Mouse (Mus musculus): ENCODE measurements around the gene Frmpd1.

Gene Frmpd1

DNA sequence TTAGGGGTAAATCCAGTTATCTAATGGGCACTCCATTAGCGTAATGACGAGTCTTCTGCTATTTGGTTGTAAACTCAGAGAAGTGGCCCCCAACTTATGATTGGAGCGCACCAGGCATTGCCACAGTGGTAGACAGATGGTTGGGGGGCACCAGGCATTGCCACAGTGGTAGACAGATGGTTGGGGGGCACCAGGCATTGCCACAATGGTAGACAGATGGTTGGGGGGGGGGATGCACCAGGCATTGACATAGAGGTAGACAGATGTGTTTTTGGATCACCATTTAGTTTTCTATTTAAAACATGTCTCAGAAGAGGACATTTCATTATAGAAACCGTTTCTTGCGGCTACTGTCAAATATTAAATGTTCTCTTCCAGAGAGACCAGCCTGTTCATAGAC lies 53.6 kb downstream of the Frmpd1 start:
- DNase-seq (ENCODE audit: low read depth, low spot score) = no peak

DNA sequence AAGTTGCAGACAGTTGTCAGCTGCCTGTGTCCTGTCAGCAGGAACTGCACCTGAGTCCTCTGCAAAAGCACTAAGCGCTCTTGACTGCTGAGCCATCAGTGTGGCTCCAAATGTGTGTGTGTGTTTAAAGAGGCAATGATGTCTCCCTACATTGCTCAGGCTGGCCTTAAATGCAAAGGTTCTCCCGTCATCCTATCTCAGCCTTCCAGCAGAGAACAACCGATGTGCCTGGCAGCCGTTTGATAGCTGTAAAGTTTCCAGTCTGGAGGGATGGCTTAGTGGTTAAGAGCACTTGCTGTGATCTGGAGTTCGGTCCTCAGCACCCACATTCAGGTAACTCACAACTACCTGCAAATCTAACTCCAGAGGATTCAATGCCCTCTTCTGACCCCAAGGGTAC lies 56.7 kb downstream of the Frmpd1 start:
- no peak for DNase-seq (ENCODE audit: low read depth, low spot score)

DNA sequence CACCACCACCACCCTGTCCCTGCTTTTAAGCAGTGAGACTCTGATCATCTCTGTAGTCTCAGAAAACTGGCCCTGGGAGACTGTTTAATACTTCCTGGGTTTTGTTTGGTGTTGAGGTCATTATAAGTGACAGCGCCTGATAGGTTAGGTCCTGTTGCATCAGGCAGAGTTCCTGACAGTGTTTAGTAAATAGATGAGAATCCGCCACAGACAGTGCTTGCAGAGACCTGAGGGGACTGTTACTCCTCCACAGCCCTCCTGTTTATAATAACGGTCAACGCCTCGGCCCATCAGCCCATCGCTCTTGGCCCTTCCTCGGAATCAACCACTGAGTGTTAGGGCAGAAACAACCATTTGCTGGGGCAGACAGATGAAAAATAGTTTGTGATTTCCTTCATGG lies 57.5 kb downstream of the Frmpd1 start:
- DNase-seq (ENCODE audit: low read depth, low spot score) = no peak

DNA sequence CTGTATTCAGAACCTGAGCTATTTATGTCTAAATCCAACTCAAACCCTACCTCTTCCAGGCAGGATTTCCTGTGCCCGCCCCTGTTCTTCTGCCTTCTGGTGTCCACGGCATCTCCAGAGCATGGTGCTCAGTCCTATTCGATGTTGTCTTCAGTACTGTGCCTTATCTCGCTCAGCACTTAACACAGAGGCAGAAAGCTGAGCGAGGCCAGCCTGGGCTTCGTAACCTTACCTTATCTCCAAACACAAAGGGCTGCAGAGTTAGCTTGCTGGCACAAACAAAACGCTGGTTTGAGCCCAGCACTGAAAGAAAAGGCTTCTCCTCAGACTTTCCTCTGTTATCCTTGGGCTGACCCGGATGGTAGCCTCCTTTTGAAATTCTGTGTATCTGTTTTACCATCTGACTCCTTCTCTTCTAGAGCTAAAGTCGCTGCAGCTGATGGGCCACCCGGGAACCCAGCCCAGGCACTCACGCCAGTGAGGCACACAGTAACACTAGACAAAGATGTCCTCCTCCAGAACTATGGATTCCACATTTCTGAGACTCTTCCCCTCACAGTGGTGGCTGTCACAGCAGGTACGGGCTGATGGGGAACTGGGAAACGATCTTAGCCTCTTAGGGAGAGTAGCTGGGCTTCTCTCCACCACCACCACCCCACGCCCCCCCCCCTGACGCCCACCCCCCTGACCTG lies 58.7 kb downstream of the Frmpd1 start:
- no peak for DNase-seq (ENCODE audit: low read depth, low spot score)

DNA sequence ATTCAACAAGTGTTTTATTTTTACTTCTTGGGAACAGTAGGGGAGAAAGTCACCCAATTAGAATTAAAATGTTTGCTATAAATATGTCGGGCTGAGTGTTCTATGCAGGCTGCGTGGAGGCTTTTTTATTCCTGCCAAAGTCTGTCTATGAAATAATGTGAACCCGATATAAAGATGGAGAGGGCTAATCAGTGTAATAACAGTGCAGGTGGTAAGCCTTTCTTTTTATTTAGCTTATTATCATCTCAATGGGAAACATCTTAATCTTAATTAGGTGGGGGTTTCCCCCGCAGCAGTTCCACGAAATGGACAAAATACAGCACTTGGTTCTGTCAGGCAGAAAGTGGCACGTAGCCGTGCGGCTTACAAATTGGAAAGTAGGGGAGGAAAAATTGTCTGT lies 66.6 kb downstream of the Frmpd1 start:
- no peak for DNase-seq (ENCODE audit: low read depth, low spot score)

DNA sequence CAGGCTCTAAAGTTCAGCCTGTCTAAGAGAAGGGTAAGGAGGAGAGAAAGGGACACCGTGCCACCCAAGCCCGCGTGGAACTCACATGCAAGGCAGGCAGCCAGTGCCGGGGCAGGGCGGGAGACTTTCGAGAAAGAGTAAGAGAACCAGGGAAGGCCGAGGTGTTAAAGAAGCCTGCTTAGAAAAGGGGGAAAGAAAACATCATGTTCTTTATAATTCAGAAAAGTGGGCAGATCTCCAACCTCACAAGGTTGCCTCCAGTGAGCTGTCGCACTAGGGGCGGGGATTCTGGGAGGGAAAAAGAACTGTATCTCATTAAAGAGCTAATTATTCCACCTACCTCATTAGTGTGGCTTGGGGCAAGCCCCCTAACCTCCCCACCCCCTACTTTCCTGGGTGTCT lies 68.2 kb downstream of the Frmpd1 start:
- DNase-seq (ENCODE audit: low read depth, low spot score) = no peak

DNA sequence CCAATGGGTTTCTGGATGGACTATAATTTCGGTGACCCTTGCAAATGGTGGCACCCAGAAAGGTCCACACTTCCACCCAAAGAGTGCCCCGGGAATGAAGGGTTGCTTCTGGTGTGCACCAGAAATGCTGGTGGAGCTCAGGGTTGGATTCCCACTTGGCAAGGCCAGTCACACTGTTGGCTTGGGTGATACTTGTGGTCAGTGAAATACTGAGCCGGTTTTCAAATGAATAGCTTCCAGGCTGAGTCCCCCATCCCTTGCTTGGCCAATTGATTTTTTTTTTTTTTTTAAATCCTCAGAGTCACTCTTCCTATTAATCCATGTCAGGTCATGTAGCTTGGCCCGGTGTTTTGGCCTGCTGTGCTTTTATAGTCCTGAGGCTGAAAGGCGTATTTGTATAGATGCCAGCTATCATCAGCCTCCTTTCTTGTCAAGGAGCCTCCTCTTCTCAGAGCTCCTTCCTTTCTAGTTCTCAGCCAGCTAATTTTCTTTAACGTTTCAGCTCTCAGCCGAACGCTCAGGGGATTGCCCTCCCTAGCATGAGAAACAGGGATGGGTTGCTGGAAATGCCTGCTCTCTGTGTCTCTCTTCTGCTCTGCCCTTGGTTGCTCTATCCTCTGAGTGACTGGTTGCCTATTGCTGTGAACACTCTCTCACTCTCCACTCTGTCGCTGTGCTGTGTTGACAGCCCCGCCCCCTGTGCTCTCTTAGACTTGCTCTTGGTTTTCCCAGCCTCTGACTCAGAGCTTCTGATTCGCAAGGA lies 69.3 kb downstream of the Frmpd1 start:
- no peak for DNase-seq (ENCODE audit: low read depth, low spot score)

DNA sequence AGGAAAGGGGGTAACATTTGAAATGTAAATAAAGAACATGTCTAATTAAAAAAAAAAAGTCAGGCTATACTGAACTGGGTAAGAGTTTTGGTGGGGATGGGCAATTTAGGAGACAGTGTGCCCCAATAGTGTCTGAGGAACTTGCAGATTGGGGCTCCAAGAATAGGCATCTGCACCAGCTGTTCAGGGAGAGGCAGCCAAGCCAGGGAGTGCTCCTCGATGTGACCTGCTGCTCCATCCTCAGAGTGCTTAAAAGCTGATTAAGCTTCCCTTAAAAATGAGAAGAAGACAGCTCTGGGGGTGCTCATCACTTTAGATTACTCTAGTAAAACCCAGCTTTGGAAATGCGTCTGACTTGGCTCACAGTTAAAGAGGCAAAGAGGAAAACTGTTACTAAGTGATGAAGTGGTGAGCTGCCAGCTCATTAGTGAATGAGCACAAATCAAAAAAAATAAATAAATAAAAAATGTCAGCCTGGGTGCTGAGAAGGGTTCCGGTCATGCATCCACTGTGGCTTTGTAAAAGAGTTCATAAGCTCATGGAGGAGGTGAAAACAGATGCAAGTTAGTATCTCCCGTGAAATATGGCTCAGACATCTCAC lies 74.7 kb downstream of the Frmpd1 start:
- DNase-seq (ENCODE audit: low read depth, low spot score) = no peak

DNA sequence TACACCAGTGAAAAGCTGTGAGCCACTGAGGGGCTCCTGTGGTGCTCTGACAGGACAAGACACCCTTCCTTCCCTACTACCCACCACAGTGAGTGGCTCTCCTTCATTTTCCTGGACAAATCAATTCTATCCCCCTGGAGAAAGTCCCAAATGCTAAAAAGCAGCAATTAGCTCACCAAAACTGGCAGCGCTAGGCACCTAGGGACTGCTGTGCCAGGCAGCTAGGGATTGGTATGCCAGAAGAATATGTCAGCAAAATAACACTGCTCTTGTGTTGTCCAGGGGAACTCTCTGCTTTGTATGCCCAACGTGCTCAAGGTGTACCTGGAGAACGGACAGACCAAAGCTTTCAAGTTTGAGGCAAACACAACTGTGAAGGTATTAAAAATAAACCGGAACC lies 76.9 kb downstream of the Frmpd1 start:
- no peak for DNase-seq (ENCODE audit: low read depth, low spot score)

DNA sequence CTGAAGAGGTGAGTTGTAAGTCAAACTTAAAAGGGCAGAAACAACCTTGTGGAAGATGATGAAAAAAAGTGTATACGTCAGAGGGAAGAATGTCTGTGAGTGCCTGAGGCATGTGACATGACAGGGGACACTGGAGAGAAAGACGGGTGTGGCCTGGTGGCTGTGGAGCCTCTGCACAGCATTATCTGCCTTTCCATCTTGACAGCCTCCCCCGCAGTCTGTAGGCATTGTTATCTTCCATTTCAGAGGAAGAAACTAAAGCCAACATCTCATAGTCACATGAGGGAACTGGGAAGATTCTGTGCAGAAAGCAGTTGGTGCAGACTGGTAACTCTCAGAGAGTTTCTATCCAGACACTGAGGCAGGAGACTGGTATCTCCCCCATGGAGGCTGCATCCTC lies 83.2 kb downstream of the Frmpd1 start:
- DNase-seq (ENCODE audit: low read depth, low spot score) = no peak

DNA sequence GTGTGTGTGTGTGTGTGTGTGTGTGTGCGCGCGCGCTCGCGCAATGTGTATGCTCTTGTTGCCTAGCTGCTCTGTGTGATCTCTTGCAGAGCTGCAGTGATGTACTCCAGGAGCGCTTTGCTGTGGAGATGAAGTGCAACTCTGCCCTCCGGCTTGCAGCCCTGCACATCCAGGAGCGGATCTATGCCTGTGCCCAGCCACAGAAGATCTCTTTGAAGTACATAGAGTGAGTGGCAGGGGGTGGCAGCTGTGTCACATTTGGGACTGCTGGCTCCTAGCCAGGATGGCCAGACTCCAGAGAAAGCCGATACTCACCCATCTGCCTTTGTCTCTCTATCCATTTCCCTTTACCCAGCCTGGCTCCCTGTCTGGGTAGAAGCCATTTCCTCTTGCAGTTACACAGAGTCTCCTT lies 86.4 kb downstream of the Frmpd1 start:
- DNase-seq (ENCODE audit: low read depth, low spot score) = no peak

DNA sequence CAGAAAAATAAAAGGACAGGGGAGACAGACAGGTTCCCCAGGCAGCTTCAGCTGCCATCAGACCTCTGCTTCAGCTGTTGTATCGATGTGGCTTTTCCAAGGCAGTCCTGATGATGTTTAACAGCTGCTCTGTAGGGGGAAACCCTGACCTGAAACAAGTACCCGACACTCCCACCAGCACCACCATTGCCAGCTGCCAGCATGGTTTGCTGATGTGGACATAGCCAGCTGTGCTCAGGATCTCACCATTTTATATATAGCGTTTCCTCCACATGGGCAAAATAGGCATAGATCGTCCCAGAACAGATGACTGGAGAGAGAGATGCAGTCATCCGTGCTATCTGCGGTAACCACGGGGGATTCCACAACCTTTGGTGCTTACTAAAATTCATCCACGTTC lies 91.1 kb downstream of the Frmpd1 start:
- no peak for DNase-seq (ENCODE audit: low read depth, low spot score)

DNA sequence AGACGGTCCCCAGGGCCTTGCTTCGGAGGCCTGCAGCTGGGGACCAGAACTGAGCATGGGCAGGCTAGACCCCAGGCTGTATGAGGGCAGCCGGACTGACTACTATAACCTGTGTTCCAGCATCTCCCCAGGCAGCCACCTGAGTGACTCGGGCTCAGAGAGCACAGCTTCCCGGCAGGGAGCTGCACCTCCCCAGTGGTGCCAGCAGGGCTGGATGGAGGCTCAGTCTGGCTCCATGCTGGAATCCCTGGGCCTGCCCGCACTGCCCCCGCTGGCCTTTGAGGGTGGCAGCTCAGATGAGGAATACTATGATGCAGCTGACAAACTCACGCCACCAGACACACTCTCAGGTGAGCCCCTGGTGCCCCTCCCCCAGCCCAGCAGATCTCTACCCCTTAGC lies 94.6 kb downstream of the Frmpd1 start:
- no peak for DNase-seq (ENCODE audit: low read depth, low spot score)

DNA sequence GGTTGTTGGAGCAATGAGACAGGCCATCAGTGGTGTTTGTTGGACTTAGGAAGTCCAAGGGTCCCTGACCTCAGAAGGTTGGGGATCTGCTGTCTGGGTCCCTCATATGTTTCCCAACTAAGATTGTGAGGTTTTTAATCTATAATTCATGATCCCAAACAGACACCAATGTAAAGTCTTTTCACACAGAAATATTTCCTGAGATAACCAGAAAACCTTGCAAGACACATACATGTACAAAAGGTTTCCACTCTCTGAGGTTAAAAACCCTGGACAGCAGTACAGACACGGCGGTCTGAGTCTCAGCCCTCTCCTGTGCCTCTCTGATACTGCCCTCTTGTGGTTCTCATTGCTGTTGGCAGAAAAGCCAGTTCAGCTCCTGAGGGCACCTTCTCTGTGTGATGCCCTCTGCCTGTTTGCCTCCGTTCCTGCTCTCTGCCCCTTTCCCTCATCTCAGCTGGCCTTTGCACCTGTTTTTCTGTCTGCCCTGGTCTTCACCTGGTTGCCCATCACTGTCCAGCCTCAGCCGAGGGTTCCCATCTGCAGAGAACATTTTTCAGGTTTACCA lies 95.4 kb downstream of the Frmpd1 start:
- peak; percentile 48 for DNase-seq (ENCODE audit: low read depth, low spot score)

DNA sequence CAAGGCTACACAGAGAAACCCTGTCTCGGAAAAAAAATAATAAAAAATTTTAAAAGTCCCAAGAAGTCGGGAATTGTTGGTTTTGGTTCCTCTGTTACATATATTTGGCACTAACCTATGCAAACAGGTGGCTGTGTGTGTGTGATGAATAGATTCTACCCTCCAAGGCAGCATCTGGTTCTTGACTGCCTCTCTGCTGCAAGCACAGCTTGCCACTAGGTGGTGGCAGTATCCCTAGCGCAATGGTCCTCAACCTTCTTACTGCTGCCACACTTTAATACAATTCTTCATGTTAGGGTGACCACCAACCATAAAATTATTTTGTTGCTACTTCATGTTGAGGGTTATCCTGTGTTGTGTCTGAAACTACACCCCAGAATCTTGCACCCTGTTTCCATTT lies 101.6 kb downstream of the Frmpd1 start:
- DNase-seq (ENCODE audit: low read depth, low spot score) = no peak

DNA sequence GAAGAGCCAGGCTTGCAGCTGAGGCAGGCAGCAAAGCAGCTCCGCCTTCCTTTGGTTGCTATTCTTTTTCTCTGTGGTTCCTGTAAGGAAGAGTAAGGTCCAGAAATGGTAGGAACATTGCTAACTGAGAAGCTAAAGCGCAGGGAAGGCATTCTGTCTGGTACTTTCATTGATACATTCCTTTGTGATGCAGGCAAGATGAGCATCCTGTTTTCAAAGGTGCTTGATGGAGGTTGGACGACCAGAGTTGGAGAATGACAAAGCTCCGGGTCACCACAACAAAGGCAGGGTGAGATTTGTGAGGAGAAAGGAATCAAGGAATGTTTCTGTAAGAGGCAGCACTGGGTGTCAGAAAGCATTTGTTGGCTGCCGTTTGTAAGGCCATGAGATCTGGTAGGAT lies 103.2 kb downstream of the Frmpd1 start:
- DNase-seq (ENCODE audit: low read depth, low spot score) = no peak

DNA sequence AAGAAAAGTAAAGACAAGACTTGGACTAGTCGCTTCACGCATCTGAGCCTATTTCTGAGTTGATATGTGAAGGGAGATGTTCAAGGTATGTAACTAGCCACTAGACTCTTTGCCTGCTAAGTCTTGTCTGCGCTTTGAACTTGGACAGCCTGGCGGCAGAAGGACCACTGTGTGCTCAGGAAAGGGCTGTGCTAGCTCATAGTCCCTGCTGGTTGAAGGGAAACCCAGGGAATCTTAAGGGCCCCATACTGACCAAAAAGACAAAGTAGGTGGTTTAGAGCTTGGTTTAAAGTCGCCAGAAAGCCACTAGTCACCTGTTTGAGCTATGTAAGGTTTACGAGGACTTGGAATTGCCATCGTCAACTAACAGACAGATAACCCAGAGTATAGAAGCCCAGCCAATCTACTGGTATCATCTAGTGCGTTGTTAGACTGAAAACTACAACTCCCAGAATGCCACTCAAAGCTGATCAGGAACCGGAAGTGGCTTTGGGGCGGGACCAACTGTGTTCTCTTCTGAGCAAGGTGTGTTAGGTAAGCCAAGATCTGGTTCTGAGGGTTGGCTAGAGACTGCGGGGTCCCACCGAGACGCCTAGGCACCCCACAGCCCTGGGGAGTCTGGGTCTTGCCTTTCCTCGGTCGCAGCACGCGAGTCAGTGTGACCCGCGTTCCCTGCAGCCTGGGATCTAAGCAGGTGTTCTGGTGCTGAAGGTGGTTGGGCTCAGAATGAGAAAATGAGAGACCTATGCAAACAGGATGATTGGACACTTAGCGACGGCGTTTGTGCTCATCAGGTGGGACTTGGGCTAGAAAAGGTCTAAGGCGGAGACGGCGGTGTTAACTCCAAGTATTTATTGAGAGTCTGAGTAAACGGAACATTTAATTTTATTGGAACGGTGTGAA lies 112.2 kb downstream of the Frmpd1 start, which contains the start of gene Trmt10b:
Gene Trmt10b (plus strand): TSS at position 466 of the 903 bp plus-strand sequence.
- peak; percentile 60 for DNase-seq (ENCODE audit: low read depth, low spot score)

DNA sequence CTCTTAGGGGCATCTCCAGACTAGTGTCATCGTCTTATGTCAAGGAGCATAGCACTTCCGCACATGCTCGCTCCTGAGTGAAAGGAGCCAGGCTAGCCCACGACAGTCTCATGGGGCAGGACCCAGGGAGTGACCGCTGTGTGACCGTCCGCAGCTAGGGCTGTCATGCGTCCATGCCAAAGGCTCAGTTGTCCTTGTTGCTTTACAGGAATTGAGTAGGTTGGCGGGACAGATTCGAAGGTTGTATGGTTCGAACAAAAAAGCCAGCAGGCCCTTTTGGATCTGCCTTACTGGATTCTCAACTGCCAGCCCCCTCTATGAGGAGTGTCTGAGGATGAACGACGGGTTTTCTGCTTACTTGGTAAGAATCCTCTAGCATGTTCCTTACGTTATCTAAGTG lies 120.9 kb downstream of the Frmpd1 start:
- DNase-seq (ENCODE audit: low read depth, low spot score) = no peak

DNA sequence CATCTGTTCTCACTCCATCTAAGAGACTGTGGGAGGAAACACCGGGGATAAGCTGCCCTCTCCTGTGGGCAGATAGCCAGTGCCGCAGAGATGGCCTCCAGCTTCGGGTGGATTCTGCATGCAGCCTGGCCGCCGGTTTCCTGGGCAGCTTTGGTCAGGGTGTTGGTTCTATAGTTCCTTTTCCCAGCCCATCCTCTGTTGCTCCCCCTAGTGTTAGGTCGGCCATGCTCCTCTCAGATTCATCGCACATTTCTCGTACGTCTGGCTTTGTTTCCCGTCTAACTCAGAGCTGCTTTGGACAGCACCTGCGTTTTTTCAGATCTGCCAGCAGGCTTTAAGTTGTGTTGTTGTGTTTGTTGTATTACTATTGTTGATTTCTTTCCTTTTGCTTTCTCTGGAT lies 123.4 kb downstream of the Frmpd1 start:
- DNase-seq (ENCODE audit: low read depth, low spot score) = no peak

DNA sequence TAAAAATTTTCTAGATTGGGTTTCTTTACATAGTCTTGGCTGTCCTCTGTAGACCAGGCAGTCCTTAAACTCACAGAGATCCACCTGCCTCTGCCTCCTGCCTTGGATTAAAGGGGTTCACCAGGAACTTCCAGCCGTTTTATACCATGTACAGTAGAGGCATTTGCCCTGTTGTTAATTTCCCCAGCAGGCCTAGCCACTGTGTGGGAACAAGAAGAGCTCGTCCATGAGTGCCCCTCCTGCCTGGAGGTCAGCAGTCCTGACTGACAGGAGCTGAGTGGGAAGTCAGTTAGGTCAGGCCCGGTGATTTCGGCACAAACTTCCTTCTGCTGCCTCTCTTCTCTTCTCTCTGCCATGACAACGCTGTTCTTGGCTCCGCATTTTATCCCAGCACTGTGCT lies 123.9 kb downstream of the Frmpd1 start:
- DNase-seq (ENCODE audit: low read depth, low spot score) = no peak

DNA sequence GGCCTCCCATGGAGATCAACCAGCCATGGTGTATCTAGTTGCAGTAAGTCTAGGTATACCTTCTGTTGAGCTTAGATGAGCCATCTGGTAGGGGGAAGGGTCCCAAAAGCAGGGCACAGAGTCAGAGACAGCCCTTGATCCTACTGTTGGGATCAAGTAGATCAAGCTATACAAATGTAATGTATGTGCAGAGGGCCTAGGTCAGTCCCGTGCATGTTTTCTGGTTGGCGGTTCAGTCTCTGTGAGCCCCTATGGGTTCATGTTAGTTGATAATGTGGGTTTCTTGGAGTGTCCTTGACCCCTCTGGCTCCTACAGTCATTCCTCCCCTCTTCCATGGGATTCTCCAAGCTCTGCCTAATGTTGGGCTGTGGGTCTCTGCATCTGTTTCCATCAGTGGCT lies 126.4 kb downstream of the Frmpd1 start:
- no peak for DNase-seq (ENCODE audit: low read depth, low spot score)
